Mouse (Mus musculus): ENCODE measurements around the gene Gmpr. TPM values are rescaled to one million over a fixed set of nuclear protein-coding genes. Genes with fewer than 3 reads are reported as not detected.

Gene Gmpr
- polyA plus RNA-seq, 1 experiment from 2014 or later: 180 TPM

DNA sequence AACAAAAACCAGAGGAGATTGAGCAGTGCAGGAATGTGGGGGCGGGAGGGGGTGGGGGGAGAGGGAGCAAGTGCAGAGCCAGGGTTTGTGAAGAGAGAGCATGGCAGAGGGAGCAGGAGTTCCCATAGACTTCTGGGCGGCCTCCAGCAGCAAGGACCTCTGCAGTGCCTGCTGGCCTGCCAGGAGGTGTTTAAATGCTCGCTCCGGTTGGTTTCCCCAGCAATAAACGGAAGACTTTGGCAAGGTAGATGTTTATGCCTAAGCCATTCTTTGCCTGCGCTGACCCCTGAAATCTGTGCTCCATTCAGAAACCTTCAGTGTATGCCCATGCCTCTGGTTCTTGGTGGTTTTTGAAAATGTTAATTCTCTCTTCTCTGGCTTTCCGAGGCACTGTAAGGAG lies 19.0 kb downstream of the Gmpr start:
- peaks cover 62% of the 10 kb centered on the region for H3K4me1 ChIP-seq (replicated peaks)
- H3K9ac ChIP-seq: no peak overlapping the region
- no peaks in the 10 kb centered on the region for H3K27me3 ChIP-seq
- ATAC-seq (replicated peaks; ENCODE audit: insufficient number of reproducible peaks, insufficient read depth, low FRiP score, low read depth): no peak
- H3K4me3 ChIP-seq: no peak overlapping the region
- no peak overlapping the region for H3K4me2 ChIP-seq
- H3K9me3 ChIP-seq (replicated peaks): no peaks in the 10 kb centered on the region
- 52% methylated on average over 7 of the region's 7 CpGs for WGBS
- peaks cover 8% of the 10 kb centered on the region; the same call in 1 of the 2 replicates for H3K36me3 ChIP-seq
- peak overlapping the region; percentile 96 for H3K27ac ChIP-seq

DNA sequence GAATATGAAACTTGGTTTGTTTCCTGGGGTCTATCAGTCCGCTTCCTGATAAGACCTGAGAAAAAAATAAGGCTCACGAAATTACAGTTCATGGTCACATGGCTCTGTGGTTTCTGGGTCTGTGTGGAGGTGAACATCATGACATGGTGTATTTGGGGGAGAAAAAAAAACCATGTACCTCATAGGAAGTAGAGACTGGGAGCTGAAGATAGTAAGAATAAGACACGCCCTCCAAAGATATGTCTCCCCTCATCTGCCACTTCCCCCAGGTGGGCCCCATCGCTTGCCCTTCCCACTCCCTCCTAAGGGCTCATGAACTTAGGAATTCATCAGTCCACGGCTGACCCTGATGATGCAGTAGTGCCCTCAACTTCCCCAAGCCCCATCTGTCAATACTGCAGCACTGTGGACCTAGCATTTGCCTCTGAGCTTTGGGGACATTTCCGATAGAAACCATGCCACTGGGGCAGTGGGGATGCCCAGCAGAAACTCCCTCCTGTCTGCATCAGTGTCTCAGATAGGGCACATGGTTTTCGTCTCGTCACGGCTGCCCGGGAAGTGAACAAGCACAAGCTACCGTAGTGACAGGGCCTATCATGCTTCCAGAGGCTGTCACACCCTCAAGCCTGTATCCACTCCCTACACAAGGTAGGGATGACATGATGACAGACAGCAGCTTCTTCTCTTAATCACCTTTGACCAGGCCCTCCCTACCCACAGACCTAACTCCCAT lies 20.2 kb downstream of the Gmpr start:
- peak overlapping the region; percentile 96 for H3K27ac ChIP-seq
- 41% methylated on average over 11 of the region's 11 CpGs for WGBS
- no peak for ATAC-seq (replicated peaks; ENCODE audit: insufficient number of reproducible peaks, insufficient read depth, low FRiP score, low read depth)
- no peaks in the 10 kb centered on the region for H3K9me3 ChIP-seq (replicated peaks)
- no peaks in the 10 kb centered on the region for H3K27me3 ChIP-seq
- H3K9ac ChIP-seq: no peak overlapping the region
- no peak overlapping the region for H3K4me3 ChIP-seq
- peaks cover 74% of the 10 kb centered on the region for H3K4me1 ChIP-seq (replicated peaks)
- no peak overlapping the region for H3K4me2 ChIP-seq
- H3K36me3 ChIP-seq: no peaks in the 10 kb centered on the region

DNA sequence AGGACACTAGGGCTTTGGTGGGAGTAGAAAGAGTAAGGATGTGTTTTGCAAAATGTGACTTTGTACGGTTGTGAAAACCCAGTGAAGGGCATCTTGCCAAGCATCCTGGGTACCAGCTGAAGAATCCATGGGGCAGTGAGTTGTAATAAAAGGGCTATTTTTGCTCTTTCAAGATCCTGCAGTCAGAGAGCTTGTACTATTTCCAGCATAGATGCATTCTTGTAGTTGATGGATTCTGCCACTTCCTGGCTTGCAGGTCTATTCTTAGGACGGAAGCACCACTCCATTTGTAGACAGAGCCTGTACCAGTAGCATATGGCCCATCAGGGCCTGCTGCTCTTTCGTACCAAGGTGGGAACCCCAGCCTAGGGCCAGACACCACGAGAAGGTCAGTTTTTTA lies 21.5 kb downstream of the Gmpr start:
- peaks cover 6% of the 10 kb centered on the region; the same call in 1 of the 2 replicates for H3K36me3 ChIP-seq
- H3K27ac ChIP-seq: peak overlapping the region; percentile 96
- H3K9me3 ChIP-seq (replicated peaks): no peaks in the 10 kb centered on the region
- no peak overlapping the region for H3K4me3 ChIP-seq
- 38% methylated on average over 4 of the region's 4 CpGs for WGBS
- 0 out of 2 replicates have a peak, but pooled peaks have one; percentile 28 for ATAC-seq (replicated peaks; ENCODE audit: insufficient number of reproducible peaks, insufficient read depth, low FRiP score, low read depth)
- no peak overlapping the region for H3K4me2 ChIP-seq
- no peak overlapping the region for H3K9ac ChIP-seq
- H3K27me3 ChIP-seq: no peaks in the 10 kb centered on the region
- peaks cover 75% of the 10 kb centered on the region for H3K4me1 ChIP-seq (replicated peaks)

DNA sequence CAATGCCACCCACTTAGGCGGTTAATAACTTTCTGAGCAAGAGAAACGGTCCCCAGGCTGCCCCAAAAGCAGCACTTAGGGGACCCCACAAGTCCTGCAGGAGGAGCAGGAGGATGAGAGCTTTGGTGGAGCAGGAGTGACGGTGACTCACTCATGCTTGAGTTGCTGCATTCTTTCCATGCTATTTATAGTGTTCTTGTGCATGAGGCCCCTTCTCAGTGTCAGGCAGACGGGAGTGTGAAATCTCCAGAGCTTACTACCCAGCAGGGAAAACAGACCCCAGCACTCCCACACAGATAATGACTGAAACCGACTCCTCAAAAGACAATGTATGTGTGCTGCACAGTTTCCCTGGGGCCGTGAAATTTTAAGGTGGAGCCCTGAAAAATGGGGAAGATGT lies 23.5 kb downstream of the Gmpr start:
- 14% methylated on average over 6 of the region's 6 CpGs for WGBS
- H3K27me3 ChIP-seq: no peaks in the 10 kb centered on the region
- H3K36me3 ChIP-seq: peaks cover 6% of the 10 kb centered on the region; the same call in 1 of the 2 replicates
- H3K9me3 ChIP-seq (replicated peaks): no peaks in the 10 kb centered on the region
- H3K4me1 ChIP-seq (replicated peaks): peaks cover 85% of the 10 kb centered on the region
- peak overlapping the region; percentile 96 for H3K27ac ChIP-seq
- H3K4me2 ChIP-seq: peak overlapping the region; percentile 47
- H3K9ac ChIP-seq: no peak overlapping the region
- peak; percentile 75 for ATAC-seq (replicated peaks; ENCODE audit: insufficient number of reproducible peaks, insufficient read depth, low FRiP score, low read depth)
- H3K4me3 ChIP-seq: no peak overlapping the region

DNA sequence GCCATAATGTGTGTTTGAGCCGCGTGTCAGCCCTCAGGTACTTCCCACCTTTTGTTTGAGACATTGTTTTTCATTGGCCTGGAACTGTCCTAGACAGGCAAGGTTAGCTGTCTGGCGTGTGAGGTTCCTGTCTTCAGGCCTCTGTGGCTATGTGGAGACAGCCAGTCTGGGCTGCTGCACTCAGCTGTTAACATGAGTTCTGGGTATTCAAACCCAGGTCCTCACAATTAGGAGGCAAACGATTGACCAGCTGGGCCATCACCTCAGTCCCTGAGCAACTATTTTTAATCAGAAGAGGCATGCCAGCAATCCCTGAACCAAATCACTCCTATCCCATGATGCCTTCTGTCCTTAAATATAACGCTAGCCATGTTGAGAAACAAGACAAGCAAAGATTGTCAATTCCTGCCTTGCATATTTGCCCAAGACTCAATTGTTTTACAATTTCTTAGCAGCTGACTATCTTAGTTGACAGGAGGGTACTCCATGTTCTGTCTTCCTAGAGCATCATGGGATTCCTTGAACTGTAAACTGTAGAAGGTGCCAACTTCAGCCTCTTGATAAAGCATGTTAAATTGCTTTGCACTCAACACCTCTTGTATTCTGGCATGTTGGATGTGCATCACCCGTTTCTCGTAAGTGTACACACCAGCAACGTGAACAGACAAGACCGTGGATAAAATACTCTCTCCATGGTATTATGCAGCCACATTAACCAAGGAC lies 28.6 kb downstream of the Gmpr start:
- H3K9ac ChIP-seq: no peak overlapping the region
- peak overlapping the region; percentile 87 for H3K27ac ChIP-seq
- H3K36me3 ChIP-seq: peaks cover 12% of the 10 kb centered on the region
- H3K4me2 ChIP-seq: no peak overlapping the region
- no peak overlapping the region for H3K4me3 ChIP-seq
- WGBS: 55% methylated on average over 9 of the region's 9 CpGs
- H3K27me3 ChIP-seq: no peaks in the 10 kb centered on the region
- no peak for ATAC-seq (replicated peaks; ENCODE audit: insufficient number of reproducible peaks, insufficient read depth, low FRiP score, low read depth)
- no peaks in the 10 kb centered on the region for H3K9me3 ChIP-seq (replicated peaks)
- H3K4me1 ChIP-seq (replicated peaks): peaks cover 73% of the 10 kb centered on the region

DNA sequence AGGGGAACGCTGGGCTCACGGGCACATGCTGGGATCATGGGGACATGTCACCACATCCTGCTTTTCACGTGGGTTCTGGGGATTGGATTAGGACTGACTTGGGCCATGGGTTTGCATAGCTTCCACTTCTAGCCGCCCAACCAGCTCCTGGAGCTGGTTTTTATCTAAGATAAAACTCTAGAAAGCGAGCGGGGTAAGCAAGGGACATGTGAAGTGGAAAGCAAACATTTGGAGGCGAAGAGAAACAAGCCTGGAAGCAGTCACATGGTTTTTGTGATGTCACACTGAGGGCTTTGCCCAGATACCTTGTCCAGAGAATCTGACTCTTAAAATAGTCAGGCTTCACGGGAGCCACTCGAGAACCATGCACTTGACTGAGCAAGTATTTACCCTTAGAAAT lies 29.9 kb downstream of the Gmpr start:
- peak; percentile 51; the same call in 1 of the 2 replicates for ATAC-seq (replicated peaks; ENCODE audit: insufficient number of reproducible peaks, insufficient read depth, low FRiP score, low read depth)
- Histone ChIP-seq H3K9me3 (replicated peaks) (no peaks in the 10 kb centered on the region), H3K9ac (no peak overlapping the region), H3K4me3 (no peak overlapping the region), H3K4me2 (no peak overlapping the region), H3K27me3 (no peaks in the 10 kb centered on the region), H3K27ac (peak overlapping the region; percentile 87), H3K4me1 (replicated peaks) (peaks cover 61% of the 10 kb centered on the region), H3K36me3 (peaks cover 22% of the 10 kb centered on the region)
- 30% methylated on average over 9 of the region's 9 CpGs for WGBS

DNA sequence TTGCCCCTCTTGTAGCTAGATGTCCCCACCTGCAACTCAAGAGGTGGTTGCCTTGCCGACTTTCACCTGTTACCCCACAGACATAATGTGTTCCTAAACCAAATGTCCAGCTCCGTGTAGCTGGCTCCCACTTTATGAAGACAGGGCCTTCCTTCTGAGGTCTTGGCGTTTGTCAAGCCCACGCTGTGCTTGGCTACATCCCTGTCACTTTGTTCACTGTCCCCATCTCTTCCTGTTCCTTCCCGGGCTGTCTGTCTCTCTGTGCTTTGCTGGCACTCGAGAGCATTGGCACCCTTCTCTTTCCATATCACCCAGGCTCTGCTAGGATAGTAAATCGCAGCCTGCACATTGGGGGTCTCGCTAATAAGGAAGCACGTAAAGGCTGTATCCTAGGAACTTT lies 30.8 kb downstream of the Gmpr start:
- 46% methylated on average over 9 of the region's 9 CpGs for WGBS
- peak overlapping the region; percentile 91 for H3K27ac ChIP-seq
- H3K9ac ChIP-seq: no peak overlapping the region
- H3K27me3 ChIP-seq: no peaks in the 10 kb centered on the region
- H3K4me1 ChIP-seq (replicated peaks): peaks cover 54% of the 10 kb centered on the region
- ATAC-seq (replicated peaks; ENCODE audit: insufficient number of reproducible peaks, insufficient read depth, low FRiP score, low read depth): no peak
- no peaks in the 10 kb centered on the region for H3K9me3 ChIP-seq (replicated peaks)
- peaks cover 28% of the 10 kb centered on the region for H3K36me3 ChIP-seq
- H3K4me2 ChIP-seq: peak overlapping the region; percentile 70; the same call in 1 of the 2 replicates
- no peak overlapping the region for H3K4me3 ChIP-seq

DNA sequence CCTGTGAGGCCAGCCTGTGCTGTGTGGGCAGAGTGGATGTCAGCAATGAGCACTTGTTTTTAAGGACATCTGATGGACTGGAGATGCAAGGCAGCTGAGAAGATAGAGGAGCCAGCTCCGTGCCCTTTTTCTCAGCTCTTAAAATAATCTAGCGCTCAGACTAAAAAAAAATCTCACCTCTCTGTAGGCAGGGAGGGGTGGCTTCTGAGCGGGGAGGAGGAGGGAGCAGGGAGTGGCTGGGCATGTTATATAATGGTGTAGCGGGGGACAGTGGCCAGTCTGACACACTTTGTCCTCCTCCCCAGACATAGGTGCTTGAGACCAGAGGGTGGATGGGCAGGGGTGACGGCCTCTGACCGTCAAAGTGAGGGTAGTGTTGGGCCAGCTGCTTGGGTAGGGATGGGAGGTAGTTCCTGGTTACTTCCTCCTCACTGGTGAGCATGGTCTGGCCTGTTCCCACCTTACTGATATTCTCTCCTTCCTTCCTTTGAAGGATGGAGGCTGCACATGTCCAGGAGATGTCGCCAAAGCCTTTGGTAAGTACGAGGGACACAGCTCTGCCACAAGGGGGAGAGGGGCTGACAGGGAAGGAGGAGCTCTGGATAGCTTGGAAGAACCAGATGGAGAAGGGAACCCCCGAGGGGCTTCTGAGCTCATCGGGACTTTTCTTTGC lies 31.4 kb downstream of the Gmpr start:
- peak; percentile 60 for ATAC-seq (replicated peaks; ENCODE audit: insufficient number of reproducible peaks, insufficient read depth, low FRiP score, low read depth)
- Histone ChIP-seq H3K9ac (peak overlapping the region; percentile 46), H3K36me3 (peaks cover 30% of the 10 kb centered on the region), H3K4me1 (replicated peaks) (peaks cover 54% of the 10 kb centered on the region), H3K27ac (peak overlapping the region; percentile 91), H3K4me3 (peak overlapping the region; percentile 42), H3K9me3 (replicated peaks) (no peaks in the 10 kb centered on the region), H3K27me3 (no peaks in the 10 kb centered on the region), H3K4me2 (peak overlapping the region; percentile 70)
- 10% methylated on average over 10 of the region's 10 CpGs for WGBS

DNA sequence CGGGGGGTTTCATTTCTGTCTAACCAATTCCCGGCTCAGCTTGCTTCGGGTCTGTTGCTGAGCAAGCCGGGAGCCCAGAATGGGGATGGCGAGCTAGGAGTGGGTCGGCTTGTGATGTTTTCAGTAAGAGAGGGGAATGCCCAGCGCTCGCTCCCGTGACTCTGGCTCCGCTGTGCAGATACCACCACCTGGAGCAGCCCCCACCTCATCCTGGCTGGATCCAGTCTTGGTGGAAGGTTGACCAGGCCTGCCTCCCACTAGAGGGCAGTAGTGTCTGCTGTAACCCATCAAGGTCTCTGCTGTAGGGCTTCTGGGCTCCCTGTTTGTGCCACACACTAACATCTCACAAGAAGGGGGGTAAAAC lies 31.9 kb downstream of the Gmpr start:
- Histone ChIP-seq H3K4me1 (replicated peaks) (peaks cover 51% of the 10 kb centered on the region), H3K9me3 (replicated peaks) (no peaks in the 10 kb centered on the region), H3K9ac (peak overlapping the region; percentile 46), H3K27me3 (no peaks in the 10 kb centered on the region), H3K4me2 (peak overlapping the region; percentile 70), H3K27ac (peak overlapping the region; percentile 91), H3K36me3 (peaks cover 33% of the 10 kb centered on the region), H3K4me3 (peak overlapping the region; percentile 42)
- ATAC-seq (replicated peaks; ENCODE audit: insufficient number of reproducible peaks, insufficient read depth, low FRiP score, low read depth): peak; percentile 65
- 13% methylated on average over 10 of the region's 10 CpGs for WGBS

DNA sequence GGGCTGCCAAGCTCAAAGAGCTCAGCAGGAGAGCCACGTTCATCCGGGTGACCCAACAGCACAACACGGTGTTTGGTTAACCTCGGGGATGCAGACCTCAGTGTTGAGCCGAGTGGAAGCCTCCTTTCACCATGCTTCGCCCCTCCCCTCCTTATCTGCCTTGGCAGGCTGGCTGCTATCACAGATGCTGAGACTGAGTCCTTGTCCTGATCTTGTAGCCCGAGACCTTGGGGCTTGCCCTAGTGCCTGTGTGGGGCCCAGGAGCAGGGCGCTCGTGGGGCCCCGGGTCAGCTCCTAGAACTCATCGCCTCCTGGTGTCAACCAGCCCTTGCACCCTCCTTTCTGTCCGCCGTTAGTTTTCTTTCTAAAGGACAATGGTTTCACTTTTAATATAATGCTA lies 38.7 kb downstream of the Gmpr start:
- H3K4me2 ChIP-seq: no peak overlapping the region
- H3K36me3 ChIP-seq: peaks cover 49% of the 10 kb centered on the region
- H3K4me1 ChIP-seq (replicated peaks): peaks cover 26% of the 10 kb centered on the region
- H3K4me3 ChIP-seq: no peak overlapping the region
- no peaks in the 10 kb centered on the region for H3K9me3 ChIP-seq (replicated peaks)
- ATAC-seq (replicated peaks; ENCODE audit: insufficient number of reproducible peaks, insufficient read depth, low FRiP score, low read depth): no peak; the same call in 1 of the 2 replicates
- 41% methylated on average over 13 of the region's 13 CpGs for WGBS
- H3K27ac ChIP-seq: 0 out of 2 replicates have a peak overlapping the region, but pooled peaks have one; percentile 11
- no peak overlapping the region for H3K9ac ChIP-seq
- H3K27me3 ChIP-seq: no peaks in the 10 kb centered on the region

DNA sequence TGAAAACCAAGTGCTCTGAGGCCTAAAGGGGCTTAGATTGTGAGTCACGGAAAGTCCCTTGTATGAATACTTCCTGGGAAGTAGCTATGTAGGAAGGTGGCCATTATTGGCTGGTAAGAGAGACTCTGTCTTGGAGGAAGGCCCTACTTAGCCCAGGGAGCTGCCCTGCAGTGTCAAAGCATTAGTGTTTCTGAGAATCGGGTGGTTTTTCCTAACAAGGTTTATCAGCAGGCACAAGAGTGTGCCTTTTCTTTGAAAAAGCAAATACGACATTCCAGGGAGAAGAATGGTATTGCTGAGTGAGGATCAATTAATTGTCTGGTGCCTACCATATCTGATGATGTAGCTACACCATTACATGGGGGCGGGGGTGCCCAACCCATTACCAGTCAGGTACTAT lies 39.7 kb downstream of the Gmpr start:
- H3K4me1 ChIP-seq (replicated peaks): peaks cover 26% of the 10 kb centered on the region
- peak overlapping the region; percentile 4; the same call in 1 of the 2 replicates for H3K27ac ChIP-seq
- H3K4me2 ChIP-seq: no peak overlapping the region
- peaks cover 41% of the 10 kb centered on the region for H3K36me3 ChIP-seq
- H3K9me3 ChIP-seq (replicated peaks): no peaks in the 10 kb centered on the region
- ATAC-seq (replicated peaks; ENCODE audit: insufficient number of reproducible peaks, insufficient read depth, low FRiP score, low read depth): no peak
- no peaks in the 10 kb centered on the region for H3K27me3 ChIP-seq
- 75% methylated on average over 4 of the region's 4 CpGs for WGBS
- no peak overlapping the region for H3K4me3 ChIP-seq
- no peak overlapping the region for H3K9ac ChIP-seq

Data from heart, embryonic 15.5 days (tissue).